Mouse (Mus musculus): Measurements from ENCODE around the gene Gm30737.
"Not testable (repeated sequence)": the region's sequence is repeated elsewhere in the genome, so short reads cannot be mapped to it uniquely, and the experiment has no call there.

Gm30737 gene

GRCm38 (mm10) chrY:14400410-14400809, at the start of gene Gm30737:
Gene Gm30737, plus strand, starts transcription at chrY:14400710.
- DNase-seq (ENCODE audit: low spot score in 2 of 2), result not testable (repeated sequence)
